Mouse (Mus musculus): ENCODE results near the gene Cep131.

DNA sequence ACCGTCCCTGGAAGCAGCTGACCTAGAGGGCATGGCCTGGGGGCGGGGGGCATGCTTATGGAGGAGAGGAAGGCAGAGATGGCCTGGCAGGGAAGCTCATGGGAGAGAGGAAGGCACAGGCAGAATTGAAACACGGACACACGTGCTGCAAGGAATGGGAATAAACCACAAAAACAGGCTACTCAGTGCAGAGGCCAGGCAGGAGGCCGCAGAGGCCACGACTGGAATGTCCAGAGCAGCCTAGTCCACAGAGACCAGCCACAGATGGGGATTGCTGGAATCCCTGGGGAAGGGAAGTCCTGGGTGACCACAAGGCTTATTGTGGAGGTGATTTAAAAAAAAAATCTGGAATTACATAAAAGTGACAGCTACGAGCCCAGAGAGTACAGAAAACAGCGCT lies 37.6 kb downstream of the Cep131 start:
- TF ChIP-seq CTCF (IDR thresholded peaks at IDR 0.05; ENCODE audit: low read depth, low read length) (no peak), POLR2A (IDR thresholded peaks at IDR 0.05; ENCODE audit: extremely low read depth, insufficient read depth, low read length) (no peak)

Measured in liver, adult 2 months (tissue).